Mouse (Mus musculus): ENCODE data around the gene Olfr846. TPM values are rescaled to one million over a fixed set of nuclear protein-coding genes. Genes with fewer than 3 reads are reported as not detected.

The Olfr846 gene
- not detected in 2 replicates for polyA plus RNA-seq (2015; fragmentation: Nextera tagmentation; extraction: Ambion mirVana)

GRCm38 (mm10) chr9:19363905-19364304 lies at the start of gene Olfr846:
Gene Olfr846, minus strand, starts transcription at chr9:19364005.
- H3K4me3 ChIP-seq, result no peak within 1 kb of the TSS
- H3K36me3 ChIP-seq, result no peaks in the 10 kb centered on the region
- H3K4me1 ChIP-seq (replicated peaks), result no peaks in the 10 kb centered on the region
- H3K27me3 ChIP-seq, result no peaks in the 10 kb centered on the region
- 55% methylated on average over 1 of the region's 1 CpGs for WGBS
- H3K9me3 ChIP-seq, result peaks cover 6% of the 10 kb centered on the region; the same call in 1 of the 2 replicates
- no peak within 1 kb of the TSS for H3K4me2 ChIP-seq
- no peak within 1 kb of the TSS for H3K9ac ChIP-seq
- no peak within 1 kb of the TSS for H3K27ac ChIP-seq (replicated peaks)
- no peak for ATAC-seq (ENCODE audit: low read depth)

GRCm38 (mm10) chr9:19378569-19378968 lies 14.8 kb upstream of the Olfr846 start, which contains the start of gene Olfr847:
Gene Olfr847, minus strand, starts transcription at chr9:19378669.
- no peaks in the 10 kb centered on the region for H3K4me1 ChIP-seq (replicated peaks)
- H3K4me3 ChIP-seq, result no peak within 1 kb of the TSS
- 82% methylated on average over 1 of the region's 1 CpGs for WGBS
- no peak within 1 kb of the TSS for H3K4me2 ChIP-seq
- no peak for ATAC-seq (ENCODE audit: low read depth)
- H3K36me3 ChIP-seq, result no peaks in the 10 kb centered on the region
- H3K9ac ChIP-seq, result no peak within 1 kb of the TSS
- no peak within 1 kb of the TSS for H3K27ac ChIP-seq (replicated peaks)
- peaks cover 10% of the 10 kb centered on the region for H3K9me3 ChIP-seq
- no peaks in the 10 kb centered on the region for H3K27me3 ChIP-seq

GRCm38 (mm10) chr9:19336157-19336556 lies 27.6 kb downstream of the Olfr846 start, which contains the start of gene Olfr845:
Gene Olfr845, plus strand, starts transcription at chr9:19336457.
- Histone ChIP-seq H3K9me3 (0 out of 2 replicates have a peak, but pooled peaks cover 9% of the 10 kb centered on the region), H3K36me3 (no peaks in the 10 kb centered on the region), H3K4me2 (no peak within 1 kb of the TSS), H3K9ac (no peak within 1 kb of the TSS), H3K27me3 (no peaks in the 10 kb centered on the region), H3K4me1 (replicated peaks) (no peaks in the 10 kb centered on the region), H3K27ac (replicated peaks) (no peak within 1 kb of the TSS), H3K4me3 (no peak within 1 kb of the TSS)
- 79% methylated on average over 1 of the region's 1 CpGs for WGBS
- no peak for ATAC-seq (ENCODE audit: low read depth)

- H3K9ac ChIP-seq, result no peak within 1 kb of the TSS
- no peak for ATAC-seq (ENCODE audit: low read depth)
- no peaks in the 10 kb centered on the region for H3K36me3 ChIP-seq
- H3K4me2 ChIP-seq, result no peak within 1 kb of the TSS
- no peaks in the 10 kb centered on the region for H3K27me3 ChIP-seq
- no peaks in the 10 kb centered on the region for H3K4me1 ChIP-seq (replicated peaks)
- H3K27ac ChIP-seq (replicated peaks), result no peak within 1 kb of the TSS
- no peak within 1 kb of the TSS for H3K4me3 ChIP-seq
- H3K9me3 ChIP-seq, result no peaks in the 10 kb centered on the region; the same call in 1 of the 2 replicates
Measured at GRCm38 (mm10) chr9:19316047-19316446, 47.8 kb downstream of the Olfr846 start, which contains the start of gene Olfr844. Gene Olfr844, plus strand, starts transcription at chr9:19316347.

Other genes with a start within 250 kb of the Olfr846 start
- not detected in 2 replicates for gene Olfr836, start 243.6 kb downstream of the Olfr846 start, polyA plus RNA-seq (2015; fragmentation: Nextera tagmentation; extraction: Ambion mirVana)
- not detected in 2 replicates for gene Olfr837, start 227.7 kb downstream of the Olfr846 start, polyA plus RNA-seq (2015; fragmentation: Nextera tagmentation; extraction: Ambion mirVana)
- not detected in 2 replicates for gene Olfr839-ps1, start 186.7 kb downstream of the Olfr846 start, polyA plus RNA-seq (2015; fragmentation: Nextera tagmentation; extraction: Ambion mirVana)
- not detected in 2 replicates for gene Olfr843, start 112.0 kb downstream of the Olfr846 start, polyA plus RNA-seq (2015; fragmentation: Nextera tagmentation; extraction: Ambion mirVana)
- not detected in 2 replicates for gene Olfr844, start 47.7 kb downstream of the Olfr846 start, polyA plus RNA-seq (2015; fragmentation: Nextera tagmentation; extraction: Ambion mirVana)
- gene Olfr845, start 27.5 kb downstream of the Olfr846 start, polyA plus RNA-seq (2015; fragmentation: Nextera tagmentation; extraction: Ambion mirVana), result not detected in 2 replicates
- gene Olfr847, start 14.7 kb upstream of the Olfr846 start, polyA plus RNA-seq (2015; fragmentation: Nextera tagmentation; extraction: Ambion mirVana), result not detected in 2 replicates
- not detected in 2 replicates for gene Olfr849, start 76.3 kb upstream of the Olfr846 start, polyA plus RNA-seq (2015; fragmentation: Nextera tagmentation; extraction: Ambion mirVana)
- not detected in 2 replicates for gene Olfr850, start 114.2 kb upstream of the Olfr846 start, polyA plus RNA-seq (2015; fragmentation: Nextera tagmentation; extraction: Ambion mirVana)
- not detected in 2 replicates for gene Olfr851, start 129.3 kb upstream of the Olfr846 start, polyA plus RNA-seq (2015; fragmentation: Nextera tagmentation; extraction: Ambion mirVana)
- gene Olfr853, start 177.1 kb upstream of the Olfr846 start, polyA plus RNA-seq (2015; fragmentation: Nextera tagmentation; extraction: Ambion mirVana), result not detected in 2 replicates
- not detected in 2 replicates for gene Olfr854, start 203.4 kb upstream of the Olfr846 start, polyA plus RNA-seq (2015; fragmentation: Nextera tagmentation; extraction: Ambion mirVana)
- gene Olfr855, start 218.6 kb upstream of the Olfr846 start, polyA plus RNA-seq (2015; fragmentation: Nextera tagmentation; extraction: Ambion mirVana), result not detected in 2 replicates

Data from neural tube, embryonic 13.5 days (tissue).